Mouse (Mus musculus): ENCODE data around the gene Serpina1a.
"Not testable (repeated sequence)": the region's sequence is repeated elsewhere in the genome, so short reads cannot be mapped to it uniquely, and the experiment has no call there.

The Serpina1a gene

GRCm38 (mm10) chr12:103863101-103863974 lies at the start of gene Serpina1a:
TSS of gene Serpina1a (minus strand) at chr12:103863562.
- not testable (repeated sequence) for DNase-seq (ENCODE audit: low spot score in 2 of 2)

GRCm38 (mm10) chr12:103909181-103909580 lies 45.8 kb upstream of the Serpina1a start:
- not testable (repeated sequence) for DNase-seq (ENCODE audit: low spot score in 2 of 2)

GRCm38 (mm10) chr12:103907746-103908145 lies 44.4 kb upstream of the Serpina1a start:
- DNase-seq (ENCODE audit: low spot score in 2 of 2), result not testable (repeated sequence)

- not testable (repeated sequence) for DNase-seq (ENCODE audit: low spot score in 2 of 2)
Measured at GRCm38 (mm10) chr12:103904837-103905340, 41.5 kb upstream of the Serpina1a start, which contains the start of gene Serpina1c. TSS of gene Serpina1c (minus strand) at chr12:103904887.

- not testable (repeated sequence) for DNase-seq (ENCODE audit: low spot score in 2 of 2)
Measured at GRCm38 (mm10) chr12:103901929-103902328, 38.6 kb upstream of the Serpina1a start.

GRCm38 (mm10) chr12:103866873-103867272 lies 3.5 kb upstream of the Serpina1a start:
- not testable (repeated sequence) for DNase-seq (ENCODE audit: low spot score in 2 of 2)

GRCm38 (mm10) chr12:103860976-103861375 lies 2.4 kb downstream of the Serpina1a start:
- DNase-seq (ENCODE audit: low spot score in 2 of 2), result no peak

- DNase-seq (ENCODE audit: low spot score in 2 of 2), result not testable (repeated sequence)
Measured at GRCm38 (mm10) chr12:103860571-103860970, 2.8 kb downstream of the Serpina1a start.

- DNase-seq (ENCODE audit: low spot score in 2 of 2), result not testable (repeated sequence)
Measured at GRCm38 (mm10) chr12:103859584-103859983, 3.8 kb downstream of the Serpina1a start.

- not testable (repeated sequence) for DNase-seq (ENCODE audit: low spot score in 2 of 2)
Measured at GRCm38 (mm10) chr12:103853032-103853431, 10.3 kb downstream of the Serpina1a start.

- not testable (repeated sequence) for DNase-seq (ENCODE audit: low spot score in 2 of 2)
Measured at GRCm38 (mm10) chr12:103830273-103830672, 33.1 kb downstream of the Serpina1a start, which contains the start of gene Serpina1b. TSS of gene Serpina1b (minus strand) at chr12:103830373.

- DNase-seq (ENCODE audit: low spot score in 2 of 2), result not testable (repeated sequence)
Measured at GRCm38 (mm10) chr12:103827661-103828372, 35.5 kb downstream of the Serpina1a start.

GRCm38 (mm10) chr12:103823826-103824225 lies 39.5 kb downstream of the Serpina1a start:
- DNase-seq (ENCODE audit: low spot score in 2 of 2), result not testable (repeated sequence)
